Mouse (Mus musculus): ENCODE data around the gene Nr1i3. TPM values are rescaled to one million over a fixed set of nuclear protein-coding genes. Genes with fewer than 3 reads are reported as not detected.

Gene Nr1i3
- polyA plus RNA-seq, 1 experiment from 2014 or later = 0.25 TPM

DNA sequence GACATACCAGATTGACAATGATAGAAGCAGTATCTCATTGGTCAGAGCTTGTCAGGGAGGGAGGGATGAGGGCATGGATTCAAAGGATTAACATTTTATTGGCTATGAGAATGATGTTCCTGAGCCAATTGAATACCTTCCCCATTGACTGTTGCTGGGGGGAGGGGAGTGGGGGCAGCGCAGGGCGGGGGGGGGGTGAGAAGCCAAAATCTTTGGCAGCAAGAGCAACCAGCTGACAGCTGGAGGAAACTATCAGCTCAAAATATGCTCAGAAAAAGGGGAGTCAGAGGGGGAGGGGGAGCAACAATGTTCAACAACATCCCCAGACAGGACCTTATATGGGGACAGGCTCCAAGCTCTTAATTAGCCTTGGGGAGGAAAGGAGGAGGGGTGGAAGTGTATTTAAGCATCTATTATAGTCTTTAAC is 49.4 kb downstream of the Nr1i3 start:
- peak overlapping the region; percentile 24 for H3K4me3 ChIP-seq
- peaks cover 21% of the 10 kb centered on the region for H3K4me1 ChIP-seq
- peak overlapping the region; percentile 89; the same call in 1 of the 2 replicates for H3K27ac ChIP-seq
- peak; percentile 89 for ATAC-seq (ENCODE audit: low FRiP score, low read depth)
- H3K4me2 ChIP-seq (replicated peaks) = peak overlapping the region; percentile 58
- WGBS = 0% methylated on average over 2 of the region's 2 CpGs
- peaks cover 15% of the 10 kb centered on the region for H3K36me3 ChIP-seq
- H3K9me3 ChIP-seq = no peaks in the 10 kb centered on the region
- H3K9ac ChIP-seq = no peak overlapping the region
- H3K27me3 ChIP-seq = no peaks in the 10 kb centered on the region

DNA sequence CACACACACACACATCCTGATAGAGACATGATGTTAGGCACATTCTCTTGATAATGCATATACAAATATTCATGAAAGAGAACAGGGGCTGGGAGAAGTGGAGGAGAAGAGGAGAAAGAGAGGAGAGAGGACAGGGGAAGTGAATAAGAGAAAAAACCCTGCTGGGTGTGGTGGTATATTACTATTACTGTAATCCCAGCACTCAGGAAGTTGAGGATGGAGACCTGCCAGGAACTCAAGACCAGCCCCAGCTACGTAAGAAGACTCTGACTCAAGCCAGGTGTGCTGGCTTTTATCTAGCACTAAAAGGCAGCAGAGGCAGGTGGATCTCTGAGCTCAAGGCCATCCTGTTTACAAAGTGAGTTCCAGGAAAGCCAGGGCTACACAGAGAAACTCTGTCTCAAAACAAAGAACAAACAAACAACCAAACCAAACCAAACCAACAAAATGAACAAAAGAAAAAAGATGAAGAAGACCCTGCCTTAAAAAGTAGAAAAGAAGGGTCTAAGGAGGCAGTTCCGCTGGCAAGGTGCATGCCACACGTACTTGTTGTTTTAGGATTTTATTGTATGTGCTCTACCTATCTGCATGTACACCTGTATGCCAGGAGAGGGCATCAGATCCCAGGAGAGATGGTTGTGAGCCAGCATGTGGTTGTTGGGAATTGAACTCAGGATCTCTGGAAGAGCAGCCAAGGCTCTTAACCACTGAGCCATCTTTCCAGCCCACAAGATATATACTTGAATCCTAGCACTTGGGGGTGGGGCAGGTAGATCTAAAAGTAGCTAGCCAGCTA is 50.1 kb downstream of the Nr1i3 start:
- peaks cover 10% of the 10 kb centered on the region for H3K36me3 ChIP-seq
- H3K27ac ChIP-seq = peak overlapping the region; percentile 69
- no peaks in the 10 kb centered on the region for H3K27me3 ChIP-seq
- ATAC-seq (ENCODE audit: low FRiP score, low read depth) = no peak
- H3K4me2 ChIP-seq (replicated peaks) = peak overlapping the region; percentile 58
- no peaks in the 10 kb centered on the region for H3K9me3 ChIP-seq
- H3K4me3 ChIP-seq = no peak overlapping the region
- H3K9ac ChIP-seq = no peak overlapping the region
- H3K4me1 ChIP-seq = peaks cover 21% of the 10 kb centered on the region
- WGBS = 75% methylated on average over 3 of the region's 3 CpGs

DNA sequence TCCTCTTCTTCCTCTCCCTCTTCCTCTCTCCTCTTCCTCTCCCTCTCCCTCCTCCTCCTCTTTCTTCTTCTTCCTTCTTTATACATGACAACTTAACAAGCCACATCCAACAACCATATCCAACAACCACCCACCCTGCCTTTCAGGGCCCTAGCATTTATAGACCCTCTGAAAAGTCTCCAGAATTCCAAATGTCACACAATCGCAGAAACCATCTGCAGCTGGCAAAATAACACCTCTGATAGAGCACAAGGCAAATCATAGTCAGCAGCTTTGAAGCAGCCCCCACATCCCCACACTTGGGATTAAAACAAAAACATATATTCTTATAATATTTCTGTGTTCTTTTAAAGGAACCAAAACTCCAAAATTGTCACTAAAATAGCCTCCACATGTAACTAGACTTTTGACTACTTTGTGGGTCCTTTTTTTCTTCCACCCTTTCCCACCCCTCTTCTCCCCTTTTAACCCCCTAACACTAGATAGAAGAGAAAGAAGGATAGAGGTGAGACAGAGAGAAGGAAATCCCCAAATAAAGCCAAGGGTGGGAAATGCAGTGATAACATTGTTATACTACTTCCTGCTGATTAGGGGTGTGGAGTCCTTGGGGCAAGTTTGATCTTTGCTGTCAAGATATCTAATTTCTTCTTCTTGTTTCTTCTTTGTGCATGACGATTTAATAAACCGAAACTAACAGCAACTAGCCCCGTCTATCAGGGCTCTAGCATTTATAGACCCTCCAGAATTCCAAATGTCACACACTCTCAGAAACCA is 52.4 kb downstream of the Nr1i3 start:
- no peak overlapping the region for H3K4me2 ChIP-seq (replicated peaks)
- ATAC-seq (ENCODE audit: low FRiP score, low read depth) = no peak
- H3K4me3 ChIP-seq = no peak overlapping the region
- H3K36me3 ChIP-seq = no peaks in the 10 kb centered on the region
- H3K27me3 ChIP-seq = no peaks in the 10 kb centered on the region
- H3K9me3 ChIP-seq = no peaks in the 10 kb centered on the region
- H3K27ac ChIP-seq = no peak overlapping the region
- 65% methylated on average over 4 of the region's 4 CpGs for WGBS
- no peak overlapping the region for H3K9ac ChIP-seq
- peaks cover 31% of the 10 kb centered on the region for H3K4me1 ChIP-seq

DNA sequence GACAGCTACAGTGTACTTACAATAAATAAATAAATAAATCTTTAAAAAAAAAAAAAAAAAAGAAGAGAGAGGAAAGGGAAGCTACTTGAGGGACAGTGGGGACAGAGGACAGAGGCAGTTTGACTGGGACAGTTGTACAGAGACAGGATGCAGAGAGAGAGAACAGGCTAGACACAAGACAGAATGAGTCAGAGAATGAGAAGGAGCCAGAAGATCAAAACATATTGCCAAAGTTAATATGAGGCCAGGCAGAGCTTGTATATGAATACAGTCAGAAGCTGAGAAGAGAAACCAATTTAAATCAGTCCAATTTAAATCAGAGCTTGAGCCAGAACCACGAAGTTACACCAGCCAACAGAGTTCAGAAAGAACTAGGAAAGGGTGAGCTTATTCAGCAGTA is 54.6 kb downstream of the Nr1i3 start:
- Histone ChIP-seq H3K4me3 (no peak overlapping the region), H3K9me3 (no peaks in the 10 kb centered on the region), H3K36me3 (peaks cover 16% of the 10 kb centered on the region), H3K27ac (no peak overlapping the region), H3K27me3 (no peaks in the 10 kb centered on the region), H3K9ac (no peak overlapping the region), H3K4me2 (replicated peaks) (no peak overlapping the region), H3K4me1 (peaks cover 30% of the 10 kb centered on the region)
- 61% methylated on average over 1 of the region's 1 CpGs for WGBS
- ATAC-seq (ENCODE audit: low FRiP score, low read depth) = no peak

DNA sequence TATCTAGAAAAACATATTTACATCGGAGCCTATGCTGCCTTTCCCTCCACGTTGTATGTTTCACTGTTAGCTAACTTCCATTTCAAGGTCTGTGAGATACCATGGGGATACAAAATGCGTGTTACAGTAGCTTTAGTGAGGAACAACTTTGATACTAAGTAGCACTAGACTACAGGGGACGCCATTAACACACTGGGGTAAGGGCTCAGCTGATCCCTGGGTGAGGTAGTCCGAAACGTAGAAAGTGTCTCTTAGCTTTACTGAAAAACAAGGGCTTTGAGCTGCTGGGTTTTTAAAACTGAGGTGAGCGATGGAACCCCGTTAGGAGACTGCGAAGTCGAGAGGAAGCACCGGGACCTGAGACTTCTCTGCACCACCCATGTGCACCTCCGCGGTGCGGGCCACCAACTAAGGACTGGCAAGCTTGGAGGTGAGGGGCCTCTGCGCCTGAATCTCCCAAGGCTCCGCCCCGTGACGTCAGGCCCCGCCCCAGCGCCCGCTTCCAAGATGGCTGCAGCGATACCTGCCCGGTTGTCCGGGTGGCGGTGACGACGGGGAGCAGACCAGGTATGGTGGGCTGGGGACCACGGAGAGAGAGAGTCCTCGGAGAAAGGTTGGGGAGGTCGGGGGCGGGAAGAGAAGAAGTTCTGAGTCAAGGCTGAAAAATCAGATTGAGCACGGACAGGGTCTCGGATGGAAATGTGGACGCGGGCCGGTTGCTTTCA is 56.2 kb downstream of the Nr1i3 start, which contains the start of gene B4galt3:
Gene B4galt3 (plus strand): TSS at position 481 of the 725 bp plus-strand sequence.
- H3K9me3 ChIP-seq = no peaks in the 10 kb centered on the region
- peak within 1 kb of the TSS; percentile 75 for H3K9ac ChIP-seq
- 3% methylated on average over 36 of the region's 36 CpGs for WGBS
- peaks cover 22% of the 10 kb centered on the region for H3K4me1 ChIP-seq
- peak within 1 kb of the TSS; percentile 65 for H3K4me3 ChIP-seq
- peaks cover 33% of the 10 kb centered on the region for H3K36me3 ChIP-seq
- ATAC-seq (ENCODE audit: low FRiP score, low read depth) = peak; percentile 95
- peak within 1 kb of the TSS; percentile 45; the same call in 1 of the 2 replicates for H3K27ac ChIP-seq
- peak within 1 kb of the TSS; percentile 96 for H3K4me2 ChIP-seq (replicated peaks)
- H3K27me3 ChIP-seq = no peaks in the 10 kb centered on the region

Other genes with a start within 250 kb of the Nr1i3 start
- 0.84 and 1.3 TPM in 2 replicates for gene Fcgr2b, start 237.4 kb upstream of the Nr1i3 start, polyA plus RNA-seq (2015; fragmentation: Nextera tagmentation; extraction: Ambion mirVana)
- gene Fcgr4, start 195.1 kb upstream of the Nr1i3 start, polyA plus RNA-seq (2015; fragmentation: Nextera tagmentation; extraction: Ambion mirVana) = 0.34 and 0.64 TPM in 2 replicates
- gene Fcgr3, start 149.0 kb upstream of the Nr1i3 start, polyA plus RNA-seq (2015; fragmentation: Nextera tagmentation; extraction: Ambion mirVana) = 8.7 and 9.2 TPM in 2 replicates
- gene Cfap126, start 100.1 kb upstream of the Nr1i3 start, polyA plus RNA-seq (2015; fragmentation: Nextera tagmentation; extraction: Ambion mirVana) = 0.86 and 1.5 TPM in 2 replicates
- gene Sdhc, start 63.4 kb upstream of the Nr1i3 start, polyA plus RNA-seq (2015; fragmentation: Nextera tagmentation; extraction: Ambion mirVana) = 224 and 236 TPM in 2 replicates
- gene Mpz, start 63.3 kb upstream of the Nr1i3 start, polyA plus RNA-seq (2015; fragmentation: Nextera tagmentation; extraction: Ambion mirVana) = 5.0 and 6.8 TPM in 2 replicates
- 2.8 and 3.3 TPM in 2 replicates for gene Pcp4l1, start 17.7 kb upstream of the Nr1i3 start, polyA plus RNA-seq (2015; fragmentation: Nextera tagmentation; extraction: Ambion mirVana)
- gene Tomm40l, start 8.5 kb downstream of the Nr1i3 start, polyA plus RNA-seq (2015; fragmentation: Nextera tagmentation; extraction: Ambion mirVana) = 32.3 and 34.4 TPM in 2 replicates
- gene Apoa2, start 11.1 kb downstream of the Nr1i3 start, polyA plus RNA-seq (2015; fragmentation: Nextera tagmentation; extraction: Ambion mirVana) = 2.0 and 15.7 TPM in 2 replicates
- 37.8 and 39.1 TPM in 2 replicates for gene Fcer1g, start 20.4 kb downstream of the Nr1i3 start, polyA plus RNA-seq (2015; fragmentation: Nextera tagmentation; extraction: Ambion mirVana)
- gene Adamts4, start 36.5 kb downstream of the Nr1i3 start, polyA plus RNA-seq (2015; fragmentation: Nextera tagmentation; extraction: Ambion mirVana) = 12.7 and 14.3 TPM in 2 replicates
- 253 and 254 TPM in 2 replicates for gene Ndufs2, start 37.4 kb downstream of the Nr1i3 start, polyA plus RNA-seq (2015; fragmentation: Nextera tagmentation; extraction: Ambion mirVana)
- gene B4galt3, start 56.4 kb downstream of the Nr1i3 start, polyA plus RNA-seq (2015; fragmentation: Nextera tagmentation; extraction: Ambion mirVana) = 86.2 and 94.0 TPM in 2 replicates
- 69.7 and 77.4 TPM in 2 replicates for gene Ppox, start 67.2 kb downstream of the Nr1i3 start, polyA plus RNA-seq (2015; fragmentation: Nextera tagmentation; extraction: Ambion mirVana)
- 126 TPM in 2 replicates for gene Usp21, start 74.0 kb downstream of the Nr1i3 start, polyA plus RNA-seq (2015; fragmentation: Nextera tagmentation; extraction: Ambion mirVana)
- 110 and 116 TPM in 2 replicates for gene Ufc1, start 81.1 kb downstream of the Nr1i3 start, polyA plus RNA-seq (2015; fragmentation: Nextera tagmentation; extraction: Ambion mirVana)
- 61.1 and 66.2 TPM in 2 replicates for gene Dedd, start 115.2 kb downstream of the Nr1i3 start, polyA plus RNA-seq (2015; fragmentation: Nextera tagmentation; extraction: Ambion mirVana)
- gene Nit1, start 131.7 kb downstream of the Nr1i3 start, polyA plus RNA-seq (2015; fragmentation: Nextera tagmentation; extraction: Ambion mirVana) = 43.5 and 43.9 TPM in 2 replicates
- 120 and 128 TPM in 2 replicates for gene Pfdn2, start 131.7 kb downstream of the Nr1i3 start, polyA plus RNA-seq (2015; fragmentation: Nextera tagmentation; extraction: Ambion mirVana)
- gene Klhdc9, start 146.8 kb downstream of the Nr1i3 start, polyA plus RNA-seq (2015; fragmentation: Nextera tagmentation; extraction: Ambion mirVana) = 2.2 and 2.3 TPM in 2 replicates
- gene Nectin4, start 156.1 kb downstream of the Nr1i3 start, polyA plus RNA-seq (2015; fragmentation: Nextera tagmentation; extraction: Ambion mirVana) = 11.7 and 13.7 TPM in 2 replicates
- gene Arhgap30, start 175.0 kb downstream of the Nr1i3 start, polyA plus RNA-seq (2015; fragmentation: Nextera tagmentation; extraction: Ambion mirVana) = 1.4 and 1.5 TPM in 2 replicates
- gene Usf1, start 197.3 kb downstream of the Nr1i3 start, polyA plus RNA-seq (2015; fragmentation: Nextera tagmentation; extraction: Ambion mirVana) = 102 and 118 TPM in 2 replicates
- 7.3 and 9.0 TPM in 2 replicates for gene Tstd1, start 204.9 kb downstream of the Nr1i3 start, polyA plus RNA-seq (2015; fragmentation: Nextera tagmentation; extraction: Ambion mirVana)
- 40.4 and 40.6 TPM in 2 replicates for gene F11r, start 223.6 kb downstream of the Nr1i3 start, polyA plus RNA-seq (2015; fragmentation: Nextera tagmentation; extraction: Ambion mirVana)

Measured in limb, embryonic 13.5 days (tissue).